Mouse (Mus musculus) erythroblast, embryonic 14.5 days (primary cell): ENCODE data around the gene Men1.

Experiments used
- GATA1 ChIP-seq: IDR thresholded peaks from 2 replicates; pipeline ENCODE4 v1.6.1; 2012; ENCODE audit warnings: low read length, inconsistent platforms, mixed read lengths
- TAL1 ChIP-seq: IDR thresholded peaks from 3 replicates; pipeline ENCODE4 v1.6.1; 2012; ENCODE audit warnings: low read length, inconsistent platforms, mixed read lengths

DNA sequence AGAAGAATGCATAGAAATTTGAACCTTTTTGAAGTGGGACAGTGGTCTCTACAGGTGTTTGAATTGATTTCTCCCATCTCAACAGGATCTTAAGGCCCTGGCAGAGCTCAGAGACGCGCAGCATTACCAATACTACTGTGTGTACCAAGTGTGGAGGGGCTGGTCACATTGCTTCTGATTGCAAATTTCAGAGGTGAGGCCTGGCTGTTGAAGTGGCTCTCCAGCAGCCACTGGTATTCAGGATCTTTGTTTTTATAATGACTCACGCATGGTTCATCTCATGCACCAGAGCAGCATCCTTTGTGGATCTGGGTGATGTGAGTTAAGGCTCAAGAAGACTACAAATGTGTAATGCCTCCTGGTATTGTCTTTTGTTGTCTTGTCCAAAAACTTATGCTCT lies 37.7 kb downstream of the Men1 start:
- TF ChIP-seq GATA1 (no peak), TAL1 (no peak)
